Comparison of ENCODE assay signal across 16 mouse cellular contexts in genomic region chr6:146632403-146632802, GRCm38 (mm10). TPM values are rescaled to one million over a fixed set of nuclear protein-coding genes. Genes with fewer than 3 reads are reported as not detected.
A peak's percentile ranks its signal among the peaks of the same experiment; 100 is the strongest.
DNase-seq lines count a peak whose midpoint lies in the region; ATAC-seq and TF ChIP-seq lines count a peak whose summit lies in the region.
"Had no signal": no experiment of that assay in that cellular context is flagged by ENCODE, and none has a peak within 500 bp of the region (broad histone marks: within the 10 kb centered on the region; RNA-seq: fewer than 3 reads in every experiment).

No protein-coding gene starts in this region.

- peaks cover 23% of the 10 kb centered on the region for H3K4me1 ChIP-seq in kidney, embryonic 16.5 days (ENCODE audit: insufficient read depth, low read length)
- H3K4me1 ChIP-seq in ES-Bruce4 (ENCODE audit: control insufficient read depth, insufficient read depth, low read length): peaks cover 2% of the 10 kb centered on the region
- H3K4me1 ChIP-seq in liver, embryonic 15.5 days (replicated peaks): peaks cover 69% of the 10 kb centered on the region
- H3K4me1 ChIP-seq in intestine, embryonic 16.5 days (ENCODE audit: control insufficient read depth, insufficient read depth, low read length): peaks cover 7% of the 10 kb centered on the region

- no peak for TF ChIP-seq POLR2A in ES-Bruce4 (IDR thresholded peaks at IDR 0.05; ENCODE audit: insufficient read depth, low read length)

- no peak for ATAC-seq in kidney, embryonic 16.5 days (ENCODE audit: low FRiP score, low TSS enrichment)
- ATAC-seq in liver, embryonic 15.5 days (ENCODE audit: insufficient read depth): no peak
- no peak for ATAC-seq in intestine, embryonic 16.5 days
- ATAC-seq: lung, postnatal 0 days had no signal

- no peak overlapping the region for H3K9ac ChIP-seq in kidney, embryonic 16.5 days (replicated peaks; ENCODE audit: low read length)
- peak overlapping the region; percentile 93 for H3K9ac ChIP-seq in ES-Bruce4 (ENCODE audit: low read depth, poor library complexity, severe bottlenecking)
- H3K9ac ChIP-seq in liver, embryonic 15.5 days: 0 out of 2 replicates have a peak overlapping the region, but pooled peaks have one; percentile 43
- H3K9ac ChIP-seq in intestine, embryonic 16.5 days (ENCODE audit: low read depth, low read length): no peak overlapping the region

- no peak for TF ChIP-seq CTCF in gastrocnemius, adult 2 months (IDR thresholded peaks at IDR 0.05)
- TF ChIP-seq CTCF in ES-Bruce4 (IDR thresholded peaks at IDR 0.05; ENCODE audit: low read depth, low read length): no peak

- H3K4me2 ChIP-seq in kidney, embryonic 16.5 days (replicated peaks; ENCODE audit: low read depth, low read length): peak overlapping the region; percentile 3; the same call in 1 of the 2 replicates
- peak overlapping the region; percentile 86 for H3K4me2 ChIP-seq in liver, embryonic 15.5 days
- H3K4me2 ChIP-seq in intestine, embryonic 16.5 days (ENCODE audit: low read depth, low read length): no peak overlapping the region

- DNase-seq in gastrocnemius, adult 2 months: no peak
- DNase-seq in gastrocnemius, adult 18-20 months (ENCODE audit: low spot score): no peak
- DNase-seq in kidney, postnatal 10 days: no peak
- DNase-seq in spleen, adult 12 weeks (ENCODE audit: low spot score): no peak
- DNase-seq: cerebellum, adult 11 months; cerebellum, postnatal 36 days; gastrocnemius, postnatal 25 days; right cerebral cortex, postnatal 4 days; thymus, postnatal 14 days had no signal

- no peaks in the 10 kb centered on the region for H3K36me3 ChIP-seq in kidney, embryonic 16.5 days (ENCODE audit: insufficient read depth, low read length)
- H3K36me3 ChIP-seq in ES-Bruce4 (ENCODE audit: control insufficient read depth, insufficient read depth, low read length, poor library complexity, severe bottlenecking): peaks cover 5% of the 10 kb centered on the region; the same call in 1 of the 2 replicates
- H3K36me3 ChIP-seq in liver, embryonic 15.5 days (replicated peaks): peaks cover 7% of the 10 kb centered on the region; the same call in 1 of the 2 replicates
- no peaks in the 10 kb centered on the region for H3K36me3 ChIP-seq in intestine, embryonic 16.5 days (ENCODE audit: control insufficient read depth, insufficient read depth, low read length)
- H3K36me3 ChIP-seq: forebrain, embryonic 10.5 days; neural tube, embryonic 13.5 days had no signal

- intact Hi-C loops in gastrocnemius, adult 2 months (cut with DNase I): loop anchor here (5.0 kb wide), 1 partner anchor 55 kb away; the partner anchor contains the start of genes Fgfr1op2 and Ints13

- no peak for TF ChIP-seq EP300 in ES-Bruce4 (IDR thresholded peaks at IDR 0.05; ENCODE audit: insufficient read depth, low read depth, low read length)

- no peaks in the 10 kb centered on the region for H3K27me3 ChIP-seq in kidney, embryonic 16.5 days (ENCODE audit: insufficient read depth, low read length)
- no peaks in the 10 kb centered on the region for H3K27me3 ChIP-seq in ES-Bruce4 (ENCODE audit: control insufficient read depth, insufficient read depth, low read length, poor library complexity, severe bottlenecking)
- no peaks in the 10 kb centered on the region for H3K27me3 ChIP-seq in liver, embryonic 15.5 days
- H3K27me3 ChIP-seq in intestine, embryonic 16.5 days (replicated peaks; ENCODE audit: control insufficient read depth, insufficient read depth, low read length): no peaks in the 10 kb centered on the region
- H3K27me3 ChIP-seq: neural tube, embryonic 13.5 days had no signal

- WGBS in kidney, embryonic 16.5 days: 39% methylated on average over 9 of the region's 9 CpGs
- 53% methylated on average over 9 of the region's 9 CpGs for WGBS in liver, embryonic 15.5 days (ENCODE audit: insufficient replicate concordance)
- WGBS in intestine, embryonic 16.5 days: 78% methylated on average over 9 of the region's 9 CpGs

- peak overlapping the region; percentile 90 for H3K27ac ChIP-seq in gastrocnemius, adult 2 months
- H3K27ac ChIP-seq in kidney, embryonic 16.5 days (ENCODE audit: low read length): no peak overlapping the region
- peak overlapping the region; percentile 99 for H3K27ac ChIP-seq in ES-Bruce4 (ENCODE audit: insufficient read depth, low read length)
- peak overlapping the region; percentile 92 for H3K27ac ChIP-seq in liver, embryonic 15.5 days (replicated peaks)
- H3K27ac ChIP-seq in intestine, embryonic 16.5 days (ENCODE audit: low read length): no peak overlapping the region
- H3K27ac ChIP-seq: neural tube, embryonic 13.5 days had no signal

- peak overlapping the region; percentile 98 for H3K4me3 ChIP-seq in gastrocnemius, adult 2 months
- no peak overlapping the region for H3K4me3 ChIP-seq in kidney, embryonic 16.5 days (ENCODE audit: low read length)
- peak overlapping the region; percentile 21 for H3K4me3 ChIP-seq in ES-Bruce4 (ENCODE audit: low read depth, low read length)
- peak overlapping the region; percentile 93 for H3K4me3 ChIP-seq in liver, embryonic 15.5 days (replicated peaks)
- H3K4me3 ChIP-seq in intestine, embryonic 16.5 days (ENCODE audit: low read length): no peak overlapping the region

- H3K9me3 ChIP-seq in kidney, embryonic 16.5 days (ENCODE audit: low read length): no peaks in the 10 kb centered on the region
- no peaks in the 10 kb centered on the region for H3K9me3 ChIP-seq in ES-Bruce4 (replicated peaks; ENCODE audit: control insufficient read depth, insufficient read depth, low read length, poor library complexity, severe bottlenecking)
- H3K9me3 ChIP-seq in liver, embryonic 15.5 days (replicated peaks): no peaks in the 10 kb centered on the region
- H3K9me3 ChIP-seq in intestine, embryonic 16.5 days (ENCODE audit: control insufficient read depth, low read length): no peaks in the 10 kb centered on the region
- H3K9me3 ChIP-seq: forebrain, embryonic 10.5 days; neural tube, embryonic 13.5 days had no signal

RNA-seq across cellular contexts. Expression of gene Med21, which starts 9.9 kb away (rescaled TPM):
- total RNA-seq in gastrocnemius, adult 2 months (2021): 10 to 100 TPM; 35.7 to 44.7 TPM
- total RNA-seq in gastrocnemius, adult 18-20 months (2021): 10 to 100 TPM; 36.6 TPM
- polyA plus RNA-seq in kidney, embryonic 16.5 days (2015; fragmentation: Nextera tagmentation; extraction: Ambion mirVana): 142 and 151 TPM in 2 replicates
- polyA plus RNA-seq in ES-Bruce4 (2011; ENCODE audit: insufficient read depth, insufficient read length, low read depth, missing spikeins): 81.7 and 92.1 TPM in 2 replicates
- polyA plus RNA-seq in liver, embryonic 15.5 days (2015; fragmentation: Nextera tagmentation; extraction: Ambion mirVana): 57.6 and 59.1 TPM in 2 replicates
- polyA plus RNA-seq in intestine, embryonic 16.5 days (2015; fragmentation: Nextera tagmentation; extraction: Ambion mirVana): 105 and 110 TPM in 2 replicates

RNA-seq across cellular contexts. Expression of gene Tm7sf3, which starts 10.2 kb away (rescaled TPM):
- 1 to 10 TPM; 5.7 to 7.8 TPM for total RNA-seq in gastrocnemius, adult 2 months (2021)
- total RNA-seq in gastrocnemius, adult 18-20 months (2021): 1 to 10 TPM; 6.2 to 6.9 TPM
- 41.9 and 44.7 TPM in 2 replicates for polyA plus RNA-seq in kidney, embryonic 16.5 days (2015; fragmentation: Nextera tagmentation; extraction: Ambion mirVana)
- 39.1 and 46.1 TPM in 2 replicates for polyA plus RNA-seq in ES-Bruce4 (2011; ENCODE audit: insufficient read depth, insufficient read length, low read depth, missing spikeins)
- polyA plus RNA-seq in liver, embryonic 15.5 days (2015; fragmentation: Nextera tagmentation; extraction: Ambion mirVana): 24.3 and 25.2 TPM in 2 replicates
- polyA plus RNA-seq in intestine, embryonic 16.5 days (2015; fragmentation: Nextera tagmentation; extraction: Ambion mirVana): 33.2 and 36.7 TPM in 2 replicates

RNA-seq across cellular contexts. Expression of gene Ints13, which starts 54.8 kb away (rescaled TPM):
- total RNA-seq in gastrocnemius, adult 2 months (2021): 10 to 100 TPM; 14.4 to 18.8 TPM
- total RNA-seq in gastrocnemius, adult 18-20 months (2021): 10 to 100 TPM; 10.5 to 15.9 TPM
- 79.5 and 83.1 TPM in 2 replicates for polyA plus RNA-seq in kidney, embryonic 16.5 days (2015; fragmentation: Nextera tagmentation; extraction: Ambion mirVana)
- 106 and 118 TPM in 2 replicates for polyA plus RNA-seq in ES-Bruce4 (2011; ENCODE audit: insufficient read depth, insufficient read length, low read depth, missing spikeins)
- polyA plus RNA-seq in liver, embryonic 15.5 days (2015; fragmentation: Nextera tagmentation; extraction: Ambion mirVana): 29.4 and 30.3 TPM in 2 replicates
- 44.3 and 47.4 TPM in 2 replicates for polyA plus RNA-seq in intestine, embryonic 16.5 days (2015; fragmentation: Nextera tagmentation; extraction: Ambion mirVana)

RNA-seq across cellular contexts. Expression of gene Fgfr1op2, which starts 55.4 kb away (rescaled TPM):
- 10 to 100 TPM; 53.6 to 61.2 TPM for total RNA-seq in gastrocnemius, adult 2 months (2021)
- total RNA-seq in gastrocnemius, adult 18-20 months (2021): 10 to 100 TPM; 52.5 to 53.0 TPM
- polyA plus RNA-seq in kidney, embryonic 16.5 days (2015; fragmentation: Nextera tagmentation; extraction: Ambion mirVana): 92.6 and 92.7 TPM in 2 replicates
- polyA plus RNA-seq in ES-Bruce4 (2011; ENCODE audit: insufficient read depth, insufficient read length, low read depth, missing spikeins): 56.7 and 71.5 TPM in 2 replicates
- polyA plus RNA-seq in liver, embryonic 15.5 days (2015; fragmentation: Nextera tagmentation; extraction: Ambion mirVana): 81.0 and 83.4 TPM in 2 replicates
- 86.0 and 86.6 TPM in 2 replicates for polyA plus RNA-seq in intestine, embryonic 16.5 days (2015; fragmentation: Nextera tagmentation; extraction: Ambion mirVana)

Comparison
In these comparisons a context has a peak if more than half of its experiments do, and no peak if none do; other contexts are left out.
1. H3K27ac ChIP-seq: peak in gastrocnemius, adult 2 months (single experiment), ES-Bruce4 (single experiment) and liver, embryonic 15.5 days (single experiment); none in kidney, embryonic 16.5 days (single experiment) and intestine, embryonic 16.5 days (single experiment).
2. H3K4me3 ChIP-seq: peak in gastrocnemius, adult 2 months (single experiment), ES-Bruce4 (single experiment) and liver, embryonic 15.5 days (single experiment); none in kidney, embryonic 16.5 days (single experiment) and intestine, embryonic 16.5 days (single experiment).
3. H3K9ac ChIP-seq: peak in ES-Bruce4 (single experiment) and liver, embryonic 15.5 days (single experiment); none in kidney, embryonic 16.5 days (single experiment) and intestine, embryonic 16.5 days (single experiment).